Comparison of ENCODE assay signal across 29 mouse cellular contexts in the genomic region with DNA sequence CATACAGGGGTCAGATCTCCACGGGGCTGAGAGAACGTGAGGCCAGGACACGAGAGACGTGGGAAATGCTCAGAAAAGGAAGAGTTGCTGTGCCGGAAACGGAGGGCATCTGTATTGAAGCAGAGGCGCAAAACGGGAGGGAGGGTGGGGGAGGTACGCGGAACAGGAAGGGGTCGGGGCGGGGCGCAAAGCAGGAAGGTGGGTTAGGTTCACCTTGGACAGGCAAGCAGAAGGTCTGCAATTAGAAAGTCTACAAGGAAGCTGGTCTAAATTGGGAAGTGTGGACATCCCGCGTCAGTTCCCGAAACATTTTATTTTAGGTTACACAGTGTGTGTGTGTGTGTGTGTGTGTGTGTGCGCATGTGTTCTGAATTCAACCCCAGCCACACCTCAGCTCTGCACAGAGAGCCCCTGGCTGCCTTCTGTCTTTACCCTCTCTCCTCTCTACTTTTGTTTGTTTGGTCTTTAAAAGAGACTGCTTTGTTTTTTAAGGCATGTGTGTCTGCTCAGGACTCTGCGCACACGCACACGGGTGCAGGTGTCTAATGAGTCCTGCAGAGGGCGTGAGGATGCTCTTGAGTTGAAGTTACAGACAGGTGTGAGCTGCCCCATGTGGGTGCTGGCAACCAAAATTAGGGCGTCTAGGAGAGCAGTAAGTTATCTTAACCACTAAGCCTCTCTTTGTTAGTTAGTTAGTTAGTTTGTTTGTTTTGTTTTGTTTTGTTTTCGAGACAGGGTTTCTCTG. TPM values are rescaled to one million over a fixed set of nuclear protein-coding genes. Genes with fewer than 3 reads are reported as not detected.
DNase-seq lines count a peak whose midpoint lies in the region; ATAC-seq and TF ChIP-seq lines count a peak whose summit lies in the region.
"Had no signal": no experiment of that assay in that cellular context is flagged by ENCODE, and none has a peak within 500 bp of the region (broad histone marks: within the 10 kb centered on the region; RNA-seq: fewer than 3 reads in every experiment).

No protein-coding gene starts in this region.

- H3K27ac ChIP-seq in spleen, adult 2 months (ENCODE audit: insufficient read depth, low read length) = peak overlapping the region; percentile 80
- no peak overlapping the region for H3K27ac ChIP-seq in left cerebral cortex, adult 2 months
- H3K27ac ChIP-seq: embryonic facial prominence, embryonic 15.5 days; heart, embryonic 10.5 days; limb, embryonic 15.5 days had no signal

- intact Hi-C loops in left cerebral cortex, adult 2 months (cut with DNase I) = loop anchor here (10.0 kb wide), 1 partner anchor 183 kb away; a partner anchor contains a TSS

- peaks cover 6% of the 10 kb centered on the region; the same call in 1 of the 2 replicates for H3K4me1 ChIP-seq in spleen, adult 2 months (ENCODE audit: control insufficient read depth, insufficient read depth, insufficient read length)

- no peak for DNase-seq in spleen, adult 2 months (ENCODE audit: low read depth in 1 of 2, low spot score in 2 of 2)
- no peak for DNase-seq in spleen, adult 12 weeks (ENCODE audit: low spot score)
- peak; percentile 32 for DNase-seq in T-cell, adult 2 months (ENCODE audit: low spot score)
- peak; percentile 47 to 61 for DNase-seq in thymus, postnatal 36 days
- no peak for DNase-seq in adrenal gland, postnatal 25 days
- DNase-seq in left cerebral cortex, adult 2 months (ENCODE audit: extremely low spot score in 1 of 2, low spot score in 2 of 2) = no peak
- DNase-seq in urinary bladder, postnatal 4 days (ENCODE audit: low spot score in 2 of 2) = no peak
- DNase-seq: adrenal gland, adult 8-10 months; B cell, adult 2 months; cerebellum, adult 11 months; cerebellum, postnatal 25 days; embryo, embryonic 11 days; forebrain, postnatal 0 days; layer of hippocampus, postnatal 36 days; lung, postnatal 14 days; right cerebral cortex, adult 18-20 months had no signal

- no peak for TF ChIP-seq CTCF in spleen, adult 2 months (IDR thresholded peaks at IDR 0.05; ENCODE audit: extremely low read depth, insufficient read depth, insufficient read length, insufficient replicate concordance)
- TF ChIP-seq CTCF in left cerebral cortex, adult 2 months (IDR thresholded peaks at IDR 0.05) = no peak; the same call in 1 of the 2 replicates

- WGBS in spleen, adult 2 months = 38% methylated on average over 23 of the region's 23 CpGs

- no peaks in the 10 kb centered on the region for H3K36me3 ChIP-seq in spleen, adult 2 months (ENCODE audit: control insufficient read depth, insufficient read depth, low read length)
- H3K36me3 ChIP-seq: embryonic facial prominence, embryonic 15.5 days; G1E; heart, embryonic 10.5 days; limb, embryonic 15.5 days had no signal

- ATAC-seq in megakaryocyte, adult 5-6 weeks (ENCODE audit: poor library complexity, severe bottlenecking) = peak; percentile 53
- ATAC-seq: forebrain, postnatal 0 days; intestine, embryonic 16.5 days had no signal

- H3K27me3 ChIP-seq in spleen, adult 2 months (ENCODE audit: control insufficient read depth, insufficient read depth, low read length) = no peaks in the 10 kb centered on the region; the same call in 1 of the 2 replicates

- no peak overlapping the region; the same call in 1 of the 2 replicates for H3K4me3 ChIP-seq in spleen, adult 2 months (ENCODE audit: extremely low read depth, insufficient read depth, insufficient read length)
- no peak overlapping the region for H3K4me3 ChIP-seq in left cerebral cortex, adult 2 months
- H3K4me3 ChIP-seq: embryonic facial prominence, embryonic 15.5 days; heart, embryonic 10.5 days; limb, embryonic 15.5 days had no signal

- no peak for TF ChIP-seq POLR2A in spleen, adult 2 months (IDR thresholded peaks at IDR 0.05; ENCODE audit: low read depth, low read length)

RNA-seq across cellular contexts. Expression of a gene that starts 3.1 kb away (rescaled TPM):
- polyA plus RNA-seq in spleen, adult 2 months (2012; rRNA removed) = 10.3 and 15.7 TPM in 2 replicates
- total RNA-seq in megakaryocyte, adult 5-6 weeks (2015) = 0.87 and 1.2 TPM in 2 replicates
- 0.44 and 0.61 TPM in 2 replicates for total RNA-seq in megakaryocyte, adult 5-6 weeks (2017)
- 3.9 TPM in 2 replicates for total RNA-seq in adrenal gland, postnatal 25 days (2021)
- total RNA-seq in left cerebral cortex, adult 2 months (2021) = 100 to 1,000 TPM; 436 to 459 TPM
- polyA plus RNA-seq: G1E had no signal

RNA-seq across cellular contexts. Expression of a gene that starts 15.7 kb away (rescaled TPM):
- 1,319 and 1,587 TPM in 2 replicates for polyA plus RNA-seq in spleen, adult 2 months (2012; rRNA removed)
- 1,486 and 1,560 TPM in 2 replicates for total RNA-seq in megakaryocyte, adult 5-6 weeks (2015)
- 1,634 and 1,837 TPM in 2 replicates for total RNA-seq in megakaryocyte, adult 5-6 weeks (2017)
- total RNA-seq in adrenal gland, postnatal 25 days (2021) = 894 and 1,002 TPM in 2 replicates
- 100 to 1,000 TPM; 444 to 464 TPM for total RNA-seq in left cerebral cortex, adult 2 months (2021)

RNA-seq across cellular contexts. Expression of a gene that starts 17.2 kb away (rescaled TPM):
- not detected in 2 replicates for polyA plus RNA-seq in spleen, adult 2 months (2012; rRNA removed)
- not detected in 2 replicates for total RNA-seq in megakaryocyte, adult 5-6 weeks (2015)
- total RNA-seq in megakaryocyte, adult 5-6 weeks (2017) = not detected in 2 replicates
- total RNA-seq in adrenal gland, postnatal 25 days (2021) = not detected in 2 replicates
- total RNA-seq in left cerebral cortex, adult 2 months (2021) = 1 to 10 TPM in 1 of 2 experiments, not detected in 1; 2.0 TPM
- total RNA-seq: adrenal gland, adult 8-10 months; forebrain, postnatal 0 days; G1E; gastrocnemius, postnatal 4 days; layer of hippocampus, postnatal 36 days; left cerebral cortex, postnatal 36 days; midbrain, postnatal 0 days had no signal
- polyA plus RNA-seq: embryonic facial prominence, embryonic 15.5 days; forebrain, postnatal 0 days; G1E; heart, embryonic 10.5 days; heart, postnatal 0 days; hindbrain, embryonic 11.5 days; intestine, embryonic 16.5 days; kidney, embryonic 16.5 days; limb, embryonic 15.5 days; liver, embryonic 16.5 days; midbrain, postnatal 0 days had no signal

RNA-seq across cellular contexts. Expression of a gene that starts 28.9 kb away (rescaled TPM):
- 43.2 and 55.6 TPM in 2 replicates for polyA plus RNA-seq in spleen, adult 2 months (2012; rRNA removed)
- total RNA-seq in megakaryocyte, adult 5-6 weeks (2015) = 32.3 and 32.9 TPM in 2 replicates
- total RNA-seq in megakaryocyte, adult 5-6 weeks (2017) = 91.6 and 93.8 TPM in 2 replicates
- 194 and 219 TPM in 2 replicates for total RNA-seq in adrenal gland, postnatal 25 days (2021)
- total RNA-seq in left cerebral cortex, adult 2 months (2021) = 100 to 1,000 TPM; 550 to 603 TPM

Comparison
In these comparisons a context has a peak if more than half of its experiments do, and no peak if none do; other contexts are left out.
1. DNase-seq: peak in T-cell, adult 2 months (single experiment) and thymus, postnatal 36 days (2 of 2); none in spleen, adult 2 months (0 of 2), spleen, adult 12 weeks (single experiment), adrenal gland, postnatal 25 days (single experiment), left cerebral cortex, adult 2 months (0 of 2) and urinary bladder, postnatal 4 days (0 of 2).
2. RNA of a gene that starts 3.1 kb away (total RNA-seq): 436 to 459 TPM in left cerebral cortex, adult 2 months; 3.9 TPM in adrenal gland, postnatal 25 days and 0.44 to 1.2 TPM in megakaryocyte, adult 5-6 weeks; every median in the first group is over 10 times any median in the second.